Mouse (Mus musculus) midbrain, embryonic 16.5 days (tissue): Measurements from ENCODE around the gene Htt. TPM values are rescaled to one million over a fixed set of nuclear protein-coding genes. Genes with fewer than 3 reads are reported as not detected.
"Not testable (repeated sequence)": the region's sequence is repeated elsewhere in the genome, so short reads cannot be mapped to it uniquely, and the experiment has no call there.

Experiments
- ATAC-seq: fragments of 200-750 bp; cut with Nextera tagmentation; 2 replicates; pipeline ENCODE4 v1.8.0; 2017; ENCODE audit warnings: moderate TSS enrichment
- H3K27ac ChIP-seq: fragments of 300-500 bp; sonication (generic); 2 replicates; pipeline ENCODE4 v1.5.1; 2014; ENCODE audit warnings: mild to moderate bottlenecking, low read length, mixed read lengths
- H3K27me3 ChIP-seq: fragments of 300-500 bp; sonication (generic); 2 replicates; pipeline ENCODE4 v1.6.1; 2014; ENCODE audit warnings: low read depth, low read length, mixed read lengths; ENCODE audit not compliant: control insufficient read depth, insufficient read depth
- H3K36me3 ChIP-seq: fragments of 300-500 bp; sonication (generic); 2 replicates; pipeline ENCODE4 v1.6.1; 2014; ENCODE audit warnings: mild to moderate bottlenecking, low read length, moderate library complexity, mixed read lengths; ENCODE audit not compliant: control insufficient read depth, insufficient read depth
- H3K4me1 ChIP-seq: fragments of 300-500 bp; sonication (generic); 2 replicates; pipeline ENCODE4 v1.6.1; 2014; ENCODE audit warnings: mild to moderate bottlenecking, low read length, mixed read lengths; ENCODE audit not compliant: control insufficient read depth, insufficient read depth
- H3K4me2 ChIP-seq: fragments of 300-500 bp; sonication (generic); 2 replicates; pipeline ENCODE4 v1.6.1; 2014; ENCODE audit warnings: mild to moderate bottlenecking, low read length, mixed read lengths
- H3K4me3 ChIP-seq: fragments of 300-500 bp; sonication (generic); 2 replicates; pipeline ENCODE4 v1.5.1; 2014; ENCODE audit warnings: low read depth, mild to moderate bottlenecking, low read length, moderate library complexity, mixed read lengths
- H3K9ac ChIP-seq: fragments of 300-500 bp; sonication (generic); 2 replicates; pipeline ENCODE4 v1.6.1; 2014; ENCODE audit warnings: low read depth, low read length, mixed read lengths
- H3K9me3 ChIP-seq: fragments of 300-500 bp; sonication (generic); replicated peaks from 2 replicates; pipeline ENCODE4 v1.6.1; 2014; ENCODE audit warnings: mild to moderate bottlenecking, low read length, mixed read lengths; ENCODE audit not compliant: control insufficient read depth, poor library complexity, severe bottlenecking
- WGBS: fragments of 180-500 bp; shearing (Covaris S2); extraction: QIAGEN DNeasy Blood & Tissue Kit; methylation state at CpG from one replicate; pipeline ENCODE4 v1.1.7; 2014; 5-methylcytosine and 5-hydroxymethylcytosine counted together
- polyA plus RNA-seq: library from polyadenylated mRNA; unstranded; fragments of >200 nt; fragmentation: Nextera tagmentation; extraction: Ambion mirVana; gene quantifications from 2 replicates; pipeline ENCODE4 v1.2.1, GENCODE M21; 2015

Gene Htt
- polyA plus RNA-seq, result 13.7 and 14.8 TPM in 2 replicates

- peak within 1 kb of the TSS; percentile 93 for H3K27ac ChIP-seq
- H3K4me2 ChIP-seq, result peak within 1 kb of the TSS; percentile 93
- ATAC-seq, result peak; percentile 99
- WGBS, result under 1% methylated on average over 35 of the region's 35 CpGs
- H3K4me3 ChIP-seq, result peak within 1 kb of the TSS; percentile 100
- no peaks in the 10 kb centered on the region for H3K27me3 ChIP-seq
- no peaks in the 10 kb centered on the region for H3K9me3 ChIP-seq
- H3K9ac ChIP-seq, result peak within 1 kb of the TSS; percentile 93
- H3K36me3 ChIP-seq, result no peaks in the 10 kb centered on the region
- peaks cover 15% of the 10 kb centered on the region for H3K4me1 ChIP-seq
Measured at GRCm38 (mm10) chr5:34761509-34761908, at the start of gene Htt. Htt (plus strand) TSS chr5:34761740.

GRCm38 (mm10) chr5:34714371-34714770 lies 47.2 kb upstream of the Htt start:
- H3K27ac ChIP-seq, ATAC-seq, H3K27me3 ChIP-seq, H3K4me2 ChIP-seq, H3K9me3 ChIP-seq, H3K9ac ChIP-seq, H3K36me3 ChIP-seq, H3K4me3 ChIP-seq, H3K4me1 ChIP-seq: not testable (repeated sequence)
- WGBS, result 86% methylated on average over 3 of the region's 3 CpGs

- Histone ChIP-seq H3K36me3 (no peaks in the 10 kb centered on the region), H3K9me3 (no peaks in the 10 kb centered on the region), H3K4me3 (no peak overlapping the region), H3K9ac (no peak overlapping the region), H3K27me3 (no peaks in the 10 kb centered on the region), H3K4me2 (no peak overlapping the region), H3K27ac (no peak overlapping the region), H3K4me1 (no peaks in the 10 kb centered on the region)
- no peak for ATAC-seq
- 87% methylated on average over 5 of the region's 5 CpGs for WGBS
Measured at GRCm38 (mm10) chr5:34714816-34715215, 46.7 kb upstream of the Htt start.

- Histone ChIP-seq H3K36me3 (no peaks in the 10 kb centered on the region), H3K27me3 (no peaks in the 10 kb centered on the region), H3K9ac (no peak overlapping the region), H3K4me2 (no peak overlapping the region), H3K4me1 (no peaks in the 10 kb centered on the region), H3K27ac (no peak overlapping the region), H3K4me3 (no peak overlapping the region), H3K9me3 (no peaks in the 10 kb centered on the region)
- ATAC-seq, result no peak
Measured at GRCm38 (mm10) chr5:34729141-34729540, 32.4 kb upstream of the Htt start.

- Histone ChIP-seq H3K9ac (no peak overlapping the region), H3K27me3 (no peaks in the 10 kb centered on the region), H3K36me3 (no peaks in the 10 kb centered on the region), H3K4me2 (no peak overlapping the region), H3K4me1 (no peaks in the 10 kb centered on the region), H3K9me3 (no peaks in the 10 kb centered on the region), H3K27ac (no peak overlapping the region), H3K4me3 (no peak overlapping the region)
- no peak for ATAC-seq
- 71% methylated on average over 1 of the region's 1 CpGs for WGBS
Measured at GRCm38 (mm10) chr5:34730255-34730654, 31.3 kb upstream of the Htt start.

GRCm38 (mm10) chr5:34751477-34751876 lies 10.1 kb upstream of the Htt start:
- Histone ChIP-seq H3K27me3 (no peaks in the 10 kb centered on the region), H3K27ac (no peak overlapping the region), H3K4me1 (no peaks in the 10 kb centered on the region), H3K4me2 (no peak overlapping the region), H3K9me3 (no peaks in the 10 kb centered on the region), H3K9ac (no peak overlapping the region), H3K36me3 (no peaks in the 10 kb centered on the region), H3K4me3 (no peak overlapping the region)
- no peak for ATAC-seq
- WGBS, result 60% methylated on average over 3 of the region's 3 CpGs

GRCm38 (mm10) chr5:34758762-34759161 lies 2.8 kb upstream of the Htt start:
- WGBS, result 87% methylated on average over 1 of the region's 1 CpGs
- Histone ChIP-seq H3K9ac (no peak overlapping the region), H3K4me3 (no peak overlapping the region), H3K27me3 (no peaks in the 10 kb centered on the region), H3K9me3 (no peaks in the 10 kb centered on the region), H3K36me3 (no peaks in the 10 kb centered on the region), H3K27ac (no peak overlapping the region), H3K4me1 (peaks cover 13% of the 10 kb centered on the region), H3K4me2 (no peak overlapping the region)
- no peak for ATAC-seq

- Histone ChIP-seq H3K9me3 (no peaks in the 10 kb centered on the region), H3K27ac (peak overlapping the region; percentile 93), H3K4me2 (peak overlapping the region; percentile 93), H3K4me1 (peaks cover 15% of the 10 kb centered on the region), H3K27me3 (no peaks in the 10 kb centered on the region), H3K4me3 (peak overlapping the region; percentile 100), H3K36me3 (no peaks in the 10 kb centered on the region), H3K9ac (peak overlapping the region; percentile 93)
- WGBS, result under 1% methylated on average over 19 of the region's 19 CpGs
- no peak; the same call in 1 of the 2 replicates for ATAC-seq
Measured at GRCm38 (mm10) chr5:34760850-34761508, 561 bp upstream of the Htt start.

- Histone ChIP-seq H3K9ac (peak overlapping the region; percentile 93), H3K9me3 (no peaks in the 10 kb centered on the region), H3K36me3 (no peaks in the 10 kb centered on the region), H3K27ac (peak overlapping the region; percentile 93), H3K4me1 (peaks cover 15% of the 10 kb centered on the region), H3K4me3 (peak overlapping the region; percentile 100), H3K27me3 (no peaks in the 10 kb centered on the region), H3K4me2 (peak overlapping the region; percentile 93)
- ATAC-seq, result peak; percentile 78
- WGBS, result under 1% methylated on average over 34 of the region's 54 CpGs
Measured at GRCm38 (mm10) chr5:34761934-34762611, 533 bp downstream of the Htt start.
